Mouse (Mus musculus): Measurements from ENCODE around the gene Taldo1. TPM values are rescaled to one million over a fixed set of nuclear protein-coding genes. Genes with fewer than 3 reads are reported as not detected.
"Not testable (repeated sequence)": the region's sequence is repeated elsewhere in the genome, so short reads cannot be mapped to it uniquely, and the experiment has no call there.

The Taldo1 gene
- polyA plus RNA-seq, 1 experiment from 2014 or later = 291 TPM

GRCm38 (mm10) chr7:141395348-141395747, 3.3 kb downstream of the Taldo1 start:
- Histone ChIP-seq H3K4me2 (ENCODE audit: low read length) (no peak overlapping the region), H3K27ac (ENCODE audit: low read length) (no peak overlapping the region), H3K4me1 (ENCODE audit: control insufficient read depth, insufficient read depth, low read length) (peaks cover 11% of the 10 kb centered on the region), H3K9ac (ENCODE audit: low read depth, low read length) (no peak overlapping the region), H3K4me3 (ENCODE audit: low read depth, low read length) (no peak overlapping the region), H3K9me3 (replicated peaks; ENCODE audit: control insufficient read depth, low read length, poor library complexity, severe bottlenecking) (no peaks in the 10 kb centered on the region), H3K36me3 (ENCODE audit: control insufficient read depth, insufficient read depth, low read length) (peaks cover 12% of the 10 kb centered on the region), H3K27me3 (ENCODE audit: control insufficient read depth, insufficient read depth, low read depth, low read length) (peaks cover 2% of the 10 kb centered on the region; the same call in 1 of the 2 replicates)
- WGBS = 76% methylated on average over 1 of the region's 1 CpGs
- ATAC-seq = no peak

- Histone ChIP-seq H3K4me1 (ENCODE audit: control insufficient read depth, insufficient read depth, low read length) (no peaks in the 10 kb centered on the region), H3K9me3 (replicated peaks; ENCODE audit: control insufficient read depth, low read length, poor library complexity, severe bottlenecking) (no peaks in the 10 kb centered on the region), H3K36me3 (ENCODE audit: control insufficient read depth, insufficient read depth, low read length) (peaks cover 17% of the 10 kb centered on the region), H3K9ac (ENCODE audit: low read depth, low read length) (0 out of 2 replicates have a peak overlapping the region, but pooled peaks have one; percentile 6), H3K4me2 (ENCODE audit: low read length) (no peak overlapping the region), H3K27me3 (ENCODE audit: control insufficient read depth, insufficient read depth, low read depth, low read length) (no peaks in the 10 kb centered on the region), H3K27ac (ENCODE audit: low read length) (no peak overlapping the region), H3K4me3 (ENCODE audit: low read depth, low read length) (no peak overlapping the region)
- no peak for ATAC-seq
- 47% methylated on average over 5 of the region's 5 CpGs for WGBS
Measured at GRCm38 (mm10) chr7:141403305-141403704, 11.3 kb downstream of the Taldo1 start.

DNA sequence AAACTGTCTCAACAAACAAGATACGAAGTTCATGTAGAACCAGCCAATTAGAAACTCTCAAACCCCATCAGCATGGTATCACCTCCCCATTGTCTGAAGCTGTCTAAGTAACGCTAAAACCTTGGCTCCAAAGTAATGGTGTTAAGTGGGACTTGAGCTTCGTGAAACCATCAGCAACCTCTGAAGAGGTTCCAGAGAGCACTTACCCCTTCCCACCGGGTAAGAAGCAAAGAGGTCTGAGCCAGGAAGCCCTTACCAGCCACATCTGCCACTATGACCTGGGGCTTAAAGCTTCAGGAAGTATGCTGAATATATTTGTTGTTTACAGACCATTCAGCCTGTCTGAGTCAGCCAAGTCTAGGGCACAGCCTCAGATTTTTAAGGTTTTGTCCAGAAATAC, 13.5 kb downstream of the Taldo1 start:
- no peak overlapping the region for H3K4me3 ChIP-seq (ENCODE audit: low read depth, low read length)
- H3K36me3 ChIP-seq (ENCODE audit: control insufficient read depth, insufficient read depth, low read length) = peaks cover 15% of the 10 kb centered on the region
- H3K9ac ChIP-seq (ENCODE audit: low read depth, low read length) = no peak overlapping the region
- ATAC-seq = no peak
- no peaks in the 10 kb centered on the region for H3K9me3 ChIP-seq (replicated peaks; ENCODE audit: control insufficient read depth, low read length, poor library complexity, severe bottlenecking)
- no peaks in the 10 kb centered on the region for H3K4me1 ChIP-seq (ENCODE audit: control insufficient read depth, insufficient read depth, low read length)
- no peaks in the 10 kb centered on the region for H3K27me3 ChIP-seq (ENCODE audit: control insufficient read depth, insufficient read depth, low read depth, low read length)
- 91% methylated on average over 4 of the region's 4 CpGs for WGBS
- H3K27ac ChIP-seq (ENCODE audit: low read length) = no peak overlapping the region
- no peak overlapping the region for H3K4me2 ChIP-seq (ENCODE audit: low read length)

DNA sequence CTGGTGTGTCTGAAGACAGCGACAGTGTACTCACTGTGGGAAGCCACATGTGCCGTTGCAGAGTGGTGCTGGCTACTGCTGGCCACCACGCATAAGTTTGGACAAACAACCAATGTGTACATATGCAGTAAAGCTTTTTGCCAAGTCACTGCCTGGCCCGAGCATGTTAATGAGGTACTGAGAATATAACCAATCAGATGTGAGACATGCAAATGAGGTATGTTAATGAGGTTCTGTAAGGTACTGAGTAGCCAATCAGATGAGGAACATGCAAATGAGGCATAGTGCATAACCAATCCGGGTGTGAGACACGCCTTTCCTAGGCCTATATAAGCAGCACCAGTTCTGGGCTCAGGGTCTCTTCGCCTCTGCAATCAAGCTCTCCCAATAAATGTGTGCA, 15.7 kb downstream of the Taldo1 start:
- not testable (repeated sequence) for H3K9ac ChIP-seq (ENCODE audit: low read depth, low read length); H3K4me2 ChIP-seq (ENCODE audit: low read length); H3K27ac ChIP-seq (ENCODE audit: low read length); H3K27me3 ChIP-seq (ENCODE audit: control insufficient read depth, insufficient read depth, low read depth, low read length); H3K4me1 ChIP-seq (ENCODE audit: control insufficient read depth, insufficient read depth, low read length); ATAC-seq; H3K9me3 ChIP-seq (replicated peaks; ENCODE audit: control insufficient read depth, low read length, poor library complexity, severe bottlenecking); H3K36me3 ChIP-seq (ENCODE audit: control insufficient read depth, insufficient read depth, low read length); H3K4me3 ChIP-seq (ENCODE audit: low read depth, low read length)
- WGBS = 97% methylated on average over 7 of the region's 7 CpGs

DNA sequence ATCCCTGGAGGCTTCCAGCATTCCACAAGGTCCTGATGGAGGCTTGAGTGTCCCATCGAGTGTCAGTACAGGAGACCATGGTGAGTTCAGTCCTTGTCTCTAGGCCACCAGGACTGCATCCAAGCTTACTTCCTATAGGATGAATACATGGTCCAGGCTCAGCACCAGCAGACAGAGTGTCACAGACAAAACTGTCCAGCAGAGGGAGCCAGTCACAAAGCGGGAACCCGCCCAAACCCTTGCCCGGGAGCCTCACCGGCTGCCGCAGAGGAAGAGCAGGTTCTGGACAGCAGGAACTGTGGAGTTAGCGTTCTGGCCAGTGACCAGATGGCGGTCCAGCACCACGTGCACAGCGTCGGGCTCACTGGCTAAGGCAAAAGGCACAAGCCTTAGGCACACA, 16.8 kb downstream of the Taldo1 start:
- no peak overlapping the region for H3K4me2 ChIP-seq (ENCODE audit: low read length)
- 6% methylated on average over 11 of the region's 11 CpGs for WGBS
- no peaks in the 10 kb centered on the region for H3K27me3 ChIP-seq (ENCODE audit: control insufficient read depth, insufficient read depth, low read depth, low read length)
- no peaks in the 10 kb centered on the region for H3K9me3 ChIP-seq (replicated peaks; ENCODE audit: control insufficient read depth, low read length, poor library complexity, severe bottlenecking)
- H3K9ac ChIP-seq (ENCODE audit: low read depth, low read length) = no peak overlapping the region; the same call in 1 of the 2 replicates
- H3K4me3 ChIP-seq (ENCODE audit: low read depth, low read length) = no peak overlapping the region
- peaks cover 4% of the 10 kb centered on the region; the same call in 1 of the 2 replicates for H3K36me3 ChIP-seq (ENCODE audit: control insufficient read depth, insufficient read depth, low read length)
- H3K27ac ChIP-seq (ENCODE audit: low read length) = no peak overlapping the region
- peaks cover 6% of the 10 kb centered on the region for H3K4me1 ChIP-seq (ENCODE audit: control insufficient read depth, insufficient read depth, low read length)
- ATAC-seq = peak; percentile 26; the same call in 1 of the 2 replicates

DNA sequence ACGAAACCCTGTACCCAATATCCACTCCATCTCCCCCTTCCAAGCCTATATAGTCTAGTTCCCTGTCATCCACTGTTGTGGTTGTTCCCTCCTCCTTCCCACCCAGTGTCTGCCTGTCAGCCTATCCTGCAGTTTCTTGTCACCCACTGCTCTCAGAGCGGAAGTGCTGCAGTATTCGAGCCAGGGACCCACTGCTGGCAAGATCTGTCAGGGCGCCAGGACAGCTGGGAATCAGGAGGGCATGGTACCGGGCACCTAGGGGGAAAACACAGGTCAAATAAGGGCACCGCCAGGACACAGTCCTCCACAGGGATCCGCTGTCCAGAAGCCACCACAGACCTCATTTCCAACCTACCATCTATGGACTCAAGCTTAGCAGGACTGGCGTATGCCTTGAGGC, 18.6 kb downstream of the Taldo1 start:
- no peaks in the 10 kb centered on the region for H3K27me3 ChIP-seq (ENCODE audit: control insufficient read depth, insufficient read depth, low read depth, low read length)
- no peak overlapping the region for H3K4me2 ChIP-seq (ENCODE audit: low read length)
- peaks cover 8% of the 10 kb centered on the region for H3K4me1 ChIP-seq (ENCODE audit: control insufficient read depth, insufficient read depth, low read length)
- no peak overlapping the region for H3K27ac ChIP-seq (ENCODE audit: low read length)
- no peaks in the 10 kb centered on the region for H3K9me3 ChIP-seq (replicated peaks; ENCODE audit: control insufficient read depth, low read length, poor library complexity, severe bottlenecking)
- no peak for ATAC-seq
- H3K36me3 ChIP-seq (ENCODE audit: control insufficient read depth, insufficient read depth, low read length) = peaks cover 4% of the 10 kb centered on the region; the same call in 1 of the 2 replicates
- 91% methylated on average over 8 of the region's 8 CpGs for WGBS
- no peak overlapping the region for H3K4me3 ChIP-seq (ENCODE audit: low read depth, low read length)
- no peak overlapping the region for H3K9ac ChIP-seq (ENCODE audit: low read depth, low read length)

DNA sequence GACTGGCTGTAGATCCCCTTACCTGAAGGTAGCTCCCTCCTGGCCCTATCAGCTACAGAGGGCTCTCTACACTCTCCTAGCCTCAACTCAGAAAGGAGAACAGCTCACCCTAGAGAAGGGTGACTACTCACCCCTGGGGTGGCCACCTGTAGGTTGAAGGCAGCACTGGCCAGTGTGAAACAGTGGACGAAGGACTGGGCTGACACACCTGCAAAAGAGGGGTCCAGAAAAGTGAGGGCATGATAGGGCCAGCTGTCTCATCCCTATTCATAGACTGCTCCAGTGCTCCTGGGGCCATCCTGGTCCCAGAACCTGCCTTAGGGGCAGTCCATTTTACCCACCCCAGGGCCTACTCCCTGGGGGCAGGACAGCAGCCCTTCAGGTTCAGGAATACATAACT, 19.7 kb downstream of the Taldo1 start:
- H3K36me3 ChIP-seq (ENCODE audit: control insufficient read depth, insufficient read depth, low read length) = peaks cover 4% of the 10 kb centered on the region; the same call in 1 of the 2 replicates
- H3K4me2 ChIP-seq (ENCODE audit: low read length) = no peak overlapping the region
- H3K9me3 ChIP-seq (replicated peaks; ENCODE audit: control insufficient read depth, low read length, poor library complexity, severe bottlenecking) = no peaks in the 10 kb centered on the region
- H3K9ac ChIP-seq (ENCODE audit: low read depth, low read length) = no peak overlapping the region
- H3K27ac ChIP-seq (ENCODE audit: low read length) = no peak overlapping the region
- H3K4me3 ChIP-seq (ENCODE audit: low read depth, low read length) = no peak overlapping the region
- H3K4me1 ChIP-seq (ENCODE audit: control insufficient read depth, insufficient read depth, low read length) = peaks cover 8% of the 10 kb centered on the region
- WGBS = 95% methylated on average over 1 of the region's 1 CpGs
- no peak for ATAC-seq
- no peaks in the 10 kb centered on the region for H3K27me3 ChIP-seq (ENCODE audit: control insufficient read depth, insufficient read depth, low read depth, low read length)

GRCm38 (mm10) chr7:141413331-141413730, 21.3 kb downstream of the Taldo1 start:
- 3% methylated on average over 16 of the region's 16 CpGs for WGBS
- ATAC-seq = peak; percentile 40
- H3K27ac ChIP-seq (ENCODE audit: low read length) = peak overlapping the region; percentile 90
- H3K4me1 ChIP-seq (ENCODE audit: control insufficient read depth, insufficient read depth, low read length) = peaks cover 8% of the 10 kb centered on the region
- H3K9ac ChIP-seq (ENCODE audit: low read depth, low read length) = peak overlapping the region; percentile 90
- peak overlapping the region; percentile 69 for H3K4me3 ChIP-seq (ENCODE audit: low read depth, low read length)
- no peaks in the 10 kb centered on the region for H3K9me3 ChIP-seq (replicated peaks; ENCODE audit: control insufficient read depth, low read length, poor library complexity, severe bottlenecking)
- peak overlapping the region; percentile 65 for H3K4me2 ChIP-seq (ENCODE audit: low read length)
- 0 out of 2 replicates have a peak, but pooled peaks cover 4% of the 10 kb centered on the region for H3K36me3 ChIP-seq (ENCODE audit: control insufficient read depth, insufficient read depth, low read length)
- H3K27me3 ChIP-seq (ENCODE audit: control insufficient read depth, insufficient read depth, low read depth, low read length) = no peaks in the 10 kb centered on the region

DNA sequence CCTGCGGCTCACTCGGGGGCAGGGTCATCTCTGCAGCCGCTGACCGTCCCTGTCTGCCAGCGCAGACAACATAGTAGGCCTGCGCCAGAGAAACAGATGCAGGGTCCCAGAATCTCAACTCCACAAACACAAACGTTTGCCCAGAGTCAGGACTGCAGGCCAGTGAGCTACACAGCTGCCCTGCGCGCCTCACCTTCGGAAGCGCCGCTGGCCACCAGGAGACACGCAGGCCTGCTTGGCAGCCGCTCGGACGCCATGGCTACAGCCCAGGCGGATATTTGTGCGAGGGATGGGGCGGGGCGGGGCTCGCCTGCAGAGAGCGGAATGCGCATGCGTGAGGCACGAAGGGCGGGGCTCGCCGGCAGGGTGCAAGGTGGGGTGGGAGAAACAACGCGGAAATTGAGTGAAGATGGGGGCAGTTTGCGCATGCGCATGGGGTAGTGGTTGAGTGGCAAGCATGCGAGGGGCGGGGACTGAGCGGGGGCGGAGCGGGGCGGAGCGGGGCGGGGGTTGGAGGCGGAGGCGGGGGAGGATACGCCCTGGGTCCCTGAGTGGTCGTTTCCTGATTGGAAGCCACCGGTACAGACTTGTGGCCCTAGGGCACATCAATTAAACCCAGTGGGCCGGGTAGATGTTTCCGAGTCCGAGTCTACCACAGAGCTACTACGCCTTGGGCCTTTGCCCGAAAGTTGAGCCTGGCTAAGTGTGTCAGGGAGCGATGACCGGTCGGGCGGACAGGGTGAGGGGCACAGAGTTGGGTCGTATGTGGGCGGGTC, 22.0 kb downstream of the Taldo1 start, which contains the start of gene Gatd1:
Gene Gatd1 (minus strand): TSS at position 328 of the 776 bp plus-strand sequence.
- Histone ChIP-seq H3K4me2 (ENCODE audit: low read length) (peak within 1 kb of the TSS; percentile 76), H3K27ac (ENCODE audit: low read length) (peak within 1 kb of the TSS; percentile 90), H3K36me3 (ENCODE audit: control insufficient read depth, insufficient read depth, low read length) (no peaks in the 10 kb centered on the region), H3K9me3 (replicated peaks; ENCODE audit: control insufficient read depth, low read length, poor library complexity, severe bottlenecking) (no peaks in the 10 kb centered on the region), H3K4me3 (ENCODE audit: low read depth, low read length) (peak within 1 kb of the TSS; percentile 69), H3K9ac (ENCODE audit: low read depth, low read length) (peak within 1 kb of the TSS; percentile 90), H3K27me3 (ENCODE audit: control insufficient read depth, insufficient read depth, low read depth, low read length) (no peaks in the 10 kb centered on the region), H3K4me1 (ENCODE audit: control insufficient read depth, insufficient read depth, low read length) (peaks cover 8% of the 10 kb centered on the region)
- ATAC-seq = peak; percentile 88
- WGBS = under 1% methylated on average over 47 of the region's 56 CpGs

Data from midbrain, embryonic 16.5 days (tissue).